In genomic region chr10:80400704-80401161, GRCm38 (mm10) we compare ENCODE assay signal across 8 mouse cellular contexts. TPM values are rescaled to one million over a fixed set of nuclear protein-coding genes. Genes with fewer than 3 reads are reported as not detected.
DNase-seq lines count a peak whose midpoint lies in the region; ATAC-seq lines count a peak whose summit lies in the region.

No protein-coding gene starts in this region.

- H3K9ac ChIP-seq in kidney, embryonic 14.5 days (ENCODE audit: low read depth, low read length): peak overlapping the region; percentile 69; the same call in 1 of the 2 replicates
- H3K9ac ChIP-seq in hindbrain, embryonic 16.5 days (ENCODE audit: low read depth, low read length): peak overlapping the region; percentile 72
- 0 out of 2 replicates have a peak overlapping the region, but pooled peaks have one; percentile 56 for H3K9ac ChIP-seq in midbrain, embryonic 14.5 days (replicated peaks; ENCODE audit: low read length)

- 82% methylated on average over 4 of the region's 4 CpGs for WGBS in kidney, embryonic 14.5 days
- WGBS in hindbrain, embryonic 16.5 days: 85% methylated on average over 4 of the region's 4 CpGs
- WGBS in midbrain, embryonic 14.5 days: 86% methylated on average over 4 of the region's 4 CpGs

- no peaks in the 10 kb centered on the region for H3K9me3 ChIP-seq in kidney, embryonic 14.5 days (ENCODE audit: control insufficient read depth, low read length)
- H3K9me3 ChIP-seq in hindbrain, embryonic 16.5 days (ENCODE audit: control insufficient read depth, low read length): no peaks in the 10 kb centered on the region
- no peaks in the 10 kb centered on the region for H3K9me3 ChIP-seq in midbrain, embryonic 14.5 days (ENCODE audit: control insufficient read depth, low read length)

- H3K27me3 ChIP-seq in kidney, embryonic 14.5 days (ENCODE audit: control insufficient read depth, insufficient read depth, low read length): no peaks in the 10 kb centered on the region
- H3K27me3 ChIP-seq in hindbrain, embryonic 16.5 days (replicated peaks; ENCODE audit: control insufficient read depth, insufficient read depth, low read length): no peaks in the 10 kb centered on the region
- no peaks in the 10 kb centered on the region for H3K27me3 ChIP-seq in midbrain, embryonic 14.5 days (ENCODE audit: control insufficient read depth, insufficient read depth, low read length)

- DNase-seq in kidney, postnatal 10 days: no peak
- no peak for DNase-seq in midbrain, embryonic 14.5 days
- DNase-seq in left cerebral cortex, adult 18-20 months (ENCODE audit: low spot score in 2 of 2): no peak
- no peak for DNase-seq in c-Kit-positive CD71-positive TER-119-positive erythroid progenitor cells, embryonic 14.5 days (ENCODE audit: low spot score)
- DNase-seq in right cerebral cortex, postnatal 14 days: no peak

- H3K4me3 ChIP-seq in kidney, embryonic 14.5 days (ENCODE audit: low read length): no peak overlapping the region
- peak overlapping the region; percentile 60; the same call in 1 of the 2 replicates for H3K4me3 ChIP-seq in brown adipose tissue, adult 24 weeks (ENCODE audit: insufficient read depth, low read depth, low read length)
- no peak overlapping the region for H3K4me3 ChIP-seq in hindbrain, embryonic 16.5 days (ENCODE audit: low read length)
- no peak overlapping the region for H3K4me3 ChIP-seq in midbrain, embryonic 14.5 days (replicated peaks; ENCODE audit: low read depth, low read length)

- peaks cover 42% of the 10 kb centered on the region for H3K36me3 ChIP-seq in kidney, embryonic 14.5 days (ENCODE audit: control insufficient read depth, insufficient read depth, low read length)
- H3K36me3 ChIP-seq in hindbrain, embryonic 16.5 days (ENCODE audit: control insufficient read depth, insufficient read depth, low read length): peaks cover 18% of the 10 kb centered on the region
- peaks cover 39% of the 10 kb centered on the region for H3K36me3 ChIP-seq in midbrain, embryonic 14.5 days (ENCODE audit: control insufficient read depth, insufficient read depth, low read length)

- peaks cover 24% of the 10 kb centered on the region for H3K4me1 ChIP-seq in kidney, embryonic 14.5 days (ENCODE audit: control insufficient read depth, insufficient read depth, low read length)
- H3K4me1 ChIP-seq in brown adipose tissue, adult 24 weeks (ENCODE audit: control insufficient read depth, insufficient read depth, insufficient read length, low read length): peaks cover 17% of the 10 kb centered on the region
- peaks cover 24% of the 10 kb centered on the region for H3K4me1 ChIP-seq in hindbrain, embryonic 16.5 days (ENCODE audit: control insufficient read depth, insufficient read depth, low read depth, low read length)
- H3K4me1 ChIP-seq in midbrain, embryonic 14.5 days (ENCODE audit: control insufficient read depth, insufficient read depth, low read length): peaks cover 30% of the 10 kb centered on the region

- peak overlapping the region; percentile 94; the same call in 1 of the 2 replicates for H3K27ac ChIP-seq in kidney, embryonic 14.5 days (ENCODE audit: low read depth, low read length)
- peak overlapping the region; percentile 54; the same call in 1 of the 2 replicates for H3K27ac ChIP-seq in brown adipose tissue, adult 24 weeks (replicated peaks; ENCODE audit: low read depth, low read length)
- H3K27ac ChIP-seq in hindbrain, embryonic 16.5 days (ENCODE audit: low read depth, low read length): peak overlapping the region; percentile 80
- H3K27ac ChIP-seq in midbrain, embryonic 14.5 days (replicated peaks; ENCODE audit: low read depth, low read length): peak overlapping the region; percentile 99; the same call in 1 of the 2 replicates

- no peak for ATAC-seq in kidney, embryonic 14.5 days (ENCODE audit: low FRiP score, low TSS enrichment)
- ATAC-seq in hindbrain, embryonic 16.5 days: no peak
- no peak for ATAC-seq in midbrain, embryonic 14.5 days (ENCODE audit: low FRiP score, low TSS enrichment)

- no peak overlapping the region for H3K4me2 ChIP-seq in kidney, embryonic 14.5 days (replicated peaks; ENCODE audit: low read depth, low read length)
- H3K4me2 ChIP-seq in hindbrain, embryonic 16.5 days (ENCODE audit: low read length): peak overlapping the region; percentile 82
- H3K4me2 ChIP-seq in midbrain, embryonic 14.5 days (ENCODE audit: low read length): peak overlapping the region; percentile 92

RNA-seq across cellular contexts. Expression of gene Mbd3, which starts 1.4 kb away (rescaled TPM):
- 248 and 270 TPM in 2 replicates for polyA plus RNA-seq in kidney, embryonic 14.5 days (2014; fragmentation: Nextera tagmentation; extraction: Ambion mirVana)
- 79.3 and 90.4 TPM in 2 replicates for polyA plus RNA-seq in brown adipose tissue, adult 24 weeks (2012; ENCODE audit: insufficient read depth, insufficient read length, missing spikeins)
- 196 and 207 TPM in 2 replicates for polyA plus RNA-seq in hindbrain, embryonic 16.5 days (2015; fragmentation: Nextera tagmentation; extraction: Ambion mirVana)
- polyA plus RNA-seq in midbrain, embryonic 14.5 days (2014; fragmentation: Nextera tagmentation; extraction: Ambion mirVana): 166 and 208 TPM in 2 replicates
- 100 to 1,000 TPM; 143 to 166 TPM for total RNA-seq in left cerebral cortex, adult 18-20 months (2021)

RNA-seq across cellular contexts. Expression of gene Uqcr11, which starts 5.9 kb away (rescaled TPM):
- polyA plus RNA-seq in kidney, embryonic 14.5 days (2014; fragmentation: Nextera tagmentation; extraction: Ambion mirVana): 806 and 1,046 TPM in 2 replicates
- polyA plus RNA-seq in brown adipose tissue, adult 24 weeks (2012; ENCODE audit: insufficient read depth, insufficient read length, missing spikeins): 2,528 and 2,993 TPM in 2 replicates
- polyA plus RNA-seq in hindbrain, embryonic 16.5 days (2015; fragmentation: Nextera tagmentation; extraction: Ambion mirVana): 704 and 759 TPM in 2 replicates
- 532 and 742 TPM in 2 replicates for polyA plus RNA-seq in midbrain, embryonic 14.5 days (2014; fragmentation: Nextera tagmentation; extraction: Ambion mirVana)
- total RNA-seq in left cerebral cortex, adult 18-20 months (2021): 100 to 1,000 TPM; 383 to 388 TPM

RNA-seq across cellular contexts. Expression of gene Mex3d, which starts 13.3 kb away (rescaled TPM):
- polyA plus RNA-seq in kidney, embryonic 14.5 days (2014; fragmentation: Nextera tagmentation; extraction: Ambion mirVana): 8.7 and 14.6 TPM in 2 replicates
- polyA plus RNA-seq in brown adipose tissue, adult 24 weeks (2012; ENCODE audit: insufficient read depth, insufficient read length, missing spikeins): 3.3 and 3.7 TPM in 2 replicates
- 9.1 and 9.2 TPM in 2 replicates for polyA plus RNA-seq in hindbrain, embryonic 16.5 days (2015; fragmentation: Nextera tagmentation; extraction: Ambion mirVana)
- polyA plus RNA-seq in midbrain, embryonic 14.5 days (2014; fragmentation: Nextera tagmentation; extraction: Ambion mirVana): 17.3 and 28.2 TPM in 2 replicates
- 10 to 100 TPM; 20.1 to 20.7 TPM for total RNA-seq in left cerebral cortex, adult 18-20 months (2021)

RNA-seq across cellular contexts. Expression of gene Tcf3, which starts 32.7 kb away (rescaled TPM):
- polyA plus RNA-seq in kidney, embryonic 14.5 days (2014; fragmentation: Nextera tagmentation; extraction: Ambion mirVana): 134 and 162 TPM in 2 replicates
- 11.4 and 15.1 TPM in 2 replicates for polyA plus RNA-seq in brown adipose tissue, adult 24 weeks (2012; ENCODE audit: insufficient read depth, insufficient read length, missing spikeins)
- 32.5 and 45.3 TPM in 2 replicates for polyA plus RNA-seq in hindbrain, embryonic 16.5 days (2015; fragmentation: Nextera tagmentation; extraction: Ambion mirVana)
- polyA plus RNA-seq in midbrain, embryonic 14.5 days (2014; fragmentation: Nextera tagmentation; extraction: Ambion mirVana): 49.8 and 60.4 TPM in 2 replicates
- 10 to 100 TPM; 25.4 to 29.8 TPM for total RNA-seq in left cerebral cortex, adult 18-20 months (2021)

RNA-seq across cellular contexts. Expression of gene Plk5, which starts 44.5 kb away (rescaled TPM):
- polyA plus RNA-seq in kidney, embryonic 14.5 days (2014; fragmentation: Nextera tagmentation; extraction: Ambion mirVana): 0.62 and 0.66 TPM in 2 replicates
- not detected in 2 replicates for polyA plus RNA-seq in brown adipose tissue, adult 24 weeks (2012; ENCODE audit: insufficient read depth, insufficient read length, missing spikeins)
- 9.3 and 11.0 TPM in 2 replicates for polyA plus RNA-seq in hindbrain, embryonic 16.5 days (2015; fragmentation: Nextera tagmentation; extraction: Ambion mirVana)
- polyA plus RNA-seq in midbrain, embryonic 14.5 days (2014; fragmentation: Nextera tagmentation; extraction: Ambion mirVana): 2.9 and 3.2 TPM in 2 replicates
- 10 to 100 TPM; 25.8 to 34.6 TPM for total RNA-seq in left cerebral cortex, adult 18-20 months (2021)
